Comparison of ENCODE assay signal across 8 mouse cellular contexts in the genomic region with DNA sequence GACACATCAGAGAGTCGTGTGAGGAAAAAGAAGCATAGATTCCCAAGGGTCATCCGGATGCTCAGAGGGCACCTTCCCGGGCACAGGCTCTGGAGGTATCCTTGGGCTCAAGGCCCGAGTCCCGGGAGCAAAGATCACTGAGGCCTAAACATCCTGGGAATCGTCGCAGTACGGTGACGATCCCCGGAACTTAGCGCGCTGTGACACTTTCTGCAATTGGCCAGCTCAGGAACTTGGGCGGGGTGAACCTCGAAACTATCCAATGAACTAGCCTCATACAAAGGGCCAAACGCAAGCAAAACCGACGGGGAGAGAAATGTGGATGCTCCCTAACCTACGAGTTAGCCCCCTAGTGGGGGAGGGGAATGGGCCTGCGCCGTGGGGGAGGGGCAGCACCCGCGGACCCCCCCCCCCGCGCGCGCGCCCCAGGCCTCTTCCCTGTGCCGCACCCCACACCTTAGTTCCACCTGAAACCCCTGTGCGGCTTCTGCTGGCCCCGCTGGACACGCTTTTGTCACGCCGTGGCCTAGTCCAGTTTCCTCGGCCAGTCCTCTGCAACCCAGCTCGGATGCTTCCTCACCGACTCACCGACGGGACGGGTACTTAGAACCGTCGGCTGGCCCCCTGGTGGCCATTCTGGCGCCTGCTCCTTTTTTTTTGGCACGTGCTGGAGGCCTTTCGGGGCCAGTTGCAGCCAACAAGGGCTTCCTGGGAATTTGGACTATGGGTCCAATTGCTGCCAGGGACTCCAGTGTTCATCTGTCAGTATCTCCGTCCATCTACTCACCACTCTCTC. TPM values are rescaled to one million over a fixed set of nuclear protein-coding genes. Genes with fewer than 3 reads are reported as not detected.
A peak's percentile ranks its signal among the peaks of the same experiment; 100 is the strongest.
DNase-seq lines count a peak whose midpoint lies in the region; ATAC-seq and TF ChIP-seq lines count a peak whose summit lies in the region.

No protein-coding gene starts in this region.

- H3K4me2 ChIP-seq in hindbrain, postnatal 0 days (ENCODE audit: low read depth, low read length) = peak overlapping the region; percentile 99

- H3K4me1 ChIP-seq in hindbrain, postnatal 0 days (ENCODE audit: insufficient read depth, low read length) = peaks cover 23% of the 10 kb centered on the region
- H3K4me1 ChIP-seq in megakaryocyte, embryonic 14.5 days = peaks cover 48% of the 10 kb centered on the region

- peak overlapping the region; percentile 89 for H3K4me3 ChIP-seq in gastrocnemius, adult 2 months
- H3K4me3 ChIP-seq in hindbrain, postnatal 0 days (ENCODE audit: low read length) = peak overlapping the region; percentile 82
- peak overlapping the region; percentile 95 for H3K4me3 ChIP-seq in megakaryocyte, embryonic 14.5 days (replicated peaks)

- peak; percentile 80 for TF ChIP-seq CTCF in gastrocnemius, adult 2 months (IDR thresholded peaks at IDR 0.05)
- peak; percentile 82 for TF ChIP-seq CTCF in hindbrain, postnatal 0 days (IDR thresholded peaks at IDR 0.05; ENCODE audit: low read depth)

- peak; percentile 98 for DNase-seq in ZHBTc4 (ENCODE audit: low read depth, low spot score)
- DNase-seq in gastrocnemius, adult 2 months = peak; percentile 93
- peak; percentile 97 for DNase-seq in hindbrain, postnatal 0 days (ENCODE audit: low spot score)
- peak; percentile 68 to 92 for DNase-seq in left cerebral cortex, adult 8-10 months (ENCODE audit: low spot score in 2 of 2)
- peak; percentile 96 to 97 for DNase-seq in right cerebral cortex, postnatal 10 days (ENCODE audit: low spot score in 2 of 2)
- peak; percentile 88 for DNase-seq in urinary bladder, postnatal 25 days (ENCODE audit: low spot score)

- no peaks in the 10 kb centered on the region for H3K9me3 ChIP-seq in hindbrain, postnatal 0 days (ENCODE audit: low read length)
- H3K9me3 ChIP-seq in megakaryocyte, embryonic 14.5 days = no peaks in the 10 kb centered on the region

- WGBS in hindbrain, postnatal 0 days = under 1% methylated on average over 42 of the region's 45 CpGs

- no peaks in the 10 kb centered on the region for H3K27me3 ChIP-seq in hindbrain, postnatal 0 days (ENCODE audit: insufficient read depth, low read length)
- H3K27me3 ChIP-seq in megakaryocyte, embryonic 14.5 days (replicated peaks) = peaks cover 7% of the 10 kb centered on the region

- peak overlapping the region; percentile 96 for H3K9ac ChIP-seq in hindbrain, postnatal 0 days (replicated peaks; ENCODE audit: low read length)

- peaks cover 3% of the 10 kb centered on the region; the same call in 1 of the 2 replicates for H3K36me3 ChIP-seq in hindbrain, postnatal 0 days (ENCODE audit: insufficient read depth, low read length)
- peaks cover 21% of the 10 kb centered on the region for H3K36me3 ChIP-seq in megakaryocyte, embryonic 14.5 days (replicated peaks; ENCODE audit: low read length)

- ATAC-seq in common myeloid progenitor, adult 5-6 weeks (replicated peaks; ENCODE audit: low read depth, poor library complexity, severe bottlenecking) = peak; percentile 85
- peak; percentile 93 for ATAC-seq in hindbrain, postnatal 0 days

- intact Hi-C loops in gastrocnemius, adult 2 months (cut with DNase I) = loop anchor here (5.0 kb wide), 3 partner anchors 87 to 337 kb away; a partner anchor contains a TSS

- H3K27ac ChIP-seq in gastrocnemius, adult 2 months = peak overlapping the region; percentile 99
- peak overlapping the region; percentile 98 for H3K27ac ChIP-seq in hindbrain, postnatal 0 days

RNA-seq across cellular contexts. Expression of a gene that starts 0.5 kb away (rescaled TPM):
- 313 and 322 TPM in 2 replicates for total RNA-seq in common myeloid progenitor, adult 5-6 weeks (2017)
- 10 to 100 TPM; 59.4 to 68.5 TPM for total RNA-seq in gastrocnemius, adult 2 months (2021)
- total RNA-seq in hindbrain, postnatal 0 days (2014; rRNA removed) = 340 and 377 TPM in 2 replicates
- 372 and 390 TPM in 2 replicates for polyA plus RNA-seq in hindbrain, postnatal 0 days (2015; fragmentation: Nextera tagmentation; extraction: Ambion mirVana)
- total RNA-seq in left cerebral cortex, adult 8-10 months (2022) = 100 to 1,000 TPM; 228 to 239 (median 235) TPM
- polyA plus RNA-seq in megakaryocyte, embryonic 14.5 days (2012; ENCODE audit: insufficient read depth, low replicate concordance) = 72.7 and 190 TPM in 2 replicates

RNA-seq across cellular contexts. Expression of a gene that starts 17.7 kb away (rescaled TPM):
- 0.59 and 2.6 TPM in 2 replicates for total RNA-seq in common myeloid progenitor, adult 5-6 weeks (2017)
- under 1 TPM in 1 of 2 experiments, not detected in 1; 0.08 TPM for total RNA-seq in gastrocnemius, adult 2 months (2021)
- total RNA-seq in hindbrain, postnatal 0 days (2014; rRNA removed) = 64.0 and 79.3 TPM in 2 replicates
- 27.3 and 27.8 TPM in 2 replicates for polyA plus RNA-seq in hindbrain, postnatal 0 days (2015; fragmentation: Nextera tagmentation; extraction: Ambion mirVana)
- 10 to 100 TPM; 14.5 to 33.9 (median 31.2) TPM for total RNA-seq in left cerebral cortex, adult 8-10 months (2022)
- polyA plus RNA-seq in megakaryocyte, embryonic 14.5 days (2012; ENCODE audit: insufficient read depth, low replicate concordance) = 1.7 and 2.7 TPM in 2 replicates

RNA-seq across cellular contexts. Expression of a gene that starts 24.3 kb away (rescaled TPM):
- 1.2 and 1.5 TPM in 2 replicates for total RNA-seq in common myeloid progenitor, adult 5-6 weeks (2017)
- total RNA-seq in gastrocnemius, adult 2 months (2021) = under 1 TPM; 0.20 to 0.70 TPM
- not detected in 2 replicates for total RNA-seq in hindbrain, postnatal 0 days (2014; rRNA removed)
- polyA plus RNA-seq in hindbrain, postnatal 0 days (2015; fragmentation: Nextera tagmentation; extraction: Ambion mirVana) = not detected in 2 replicates
- not detected for total RNA-seq in left cerebral cortex, adult 8-10 months (2022)
- 1.5 and 34.1 TPM in 2 replicates for polyA plus RNA-seq in megakaryocyte, embryonic 14.5 days (2012; ENCODE audit: insufficient read depth, low replicate concordance)

RNA-seq across cellular contexts. Expression of a gene that starts 33.9 kb away (rescaled TPM):
- total RNA-seq in common myeloid progenitor, adult 5-6 weeks (2017) = 30.2 and 34.1 TPM in 2 replicates
- 10 to 100 TPM; 16.3 to 17.5 TPM for total RNA-seq in gastrocnemius, adult 2 months (2021)
- 42.6 and 43.5 TPM in 2 replicates for total RNA-seq in hindbrain, postnatal 0 days (2014; rRNA removed)
- 65.3 and 70.7 TPM in 2 replicates for polyA plus RNA-seq in hindbrain, postnatal 0 days (2015; fragmentation: Nextera tagmentation; extraction: Ambion mirVana)
- total RNA-seq in left cerebral cortex, adult 8-10 months (2022) = 10 to 100 TPM; 18.4 to 26.5 (median 24.7) TPM
- polyA plus RNA-seq in megakaryocyte, embryonic 14.5 days (2012; ENCODE audit: insufficient read depth, low replicate concordance) = 12.5 and 25.4 TPM in 2 replicates

RNA-seq across cellular contexts. Expression of a gene that starts 34.0 kb away (rescaled TPM):
- 13.6 and 14.3 TPM in 2 replicates for total RNA-seq in common myeloid progenitor, adult 5-6 weeks (2017)
- total RNA-seq in gastrocnemius, adult 2 months (2021) = 10 to 100 TPM; 14.9 to 16.5 TPM
- total RNA-seq in hindbrain, postnatal 0 days (2014; rRNA removed) = 87.5 and 89.2 TPM in 2 replicates
- 128 and 129 TPM in 2 replicates for polyA plus RNA-seq in hindbrain, postnatal 0 days (2015; fragmentation: Nextera tagmentation; extraction: Ambion mirVana)
- total RNA-seq in left cerebral cortex, adult 8-10 months (2022) = 10 to 100 TPM; 73.0 to 83.6 (median 76.1) TPM
- 27.2 and 30.1 TPM in 2 replicates for polyA plus RNA-seq in megakaryocyte, embryonic 14.5 days (2012; ENCODE audit: insufficient read depth, low replicate concordance)

Comparison
In these comparisons a context has a peak if more than half of its experiments do, and no peak if none do; other contexts are left out.
1. Peak in every context shown above with its lines: DNase-seq, ATAC-seq, H3K4me3 ChIP-seq and H3K27ac ChIP-seq.